Mouse (Mus musculus): ENCODE measurements around the gene Sema5a. TPM values are rescaled to one million over a fixed set of nuclear protein-coding genes. Genes with fewer than 3 reads are reported as not detected.

Sema5a gene
- total RNA-seq, 2 experiments from 2014 or later: 23.7 to 26.0 TPM

DNA sequence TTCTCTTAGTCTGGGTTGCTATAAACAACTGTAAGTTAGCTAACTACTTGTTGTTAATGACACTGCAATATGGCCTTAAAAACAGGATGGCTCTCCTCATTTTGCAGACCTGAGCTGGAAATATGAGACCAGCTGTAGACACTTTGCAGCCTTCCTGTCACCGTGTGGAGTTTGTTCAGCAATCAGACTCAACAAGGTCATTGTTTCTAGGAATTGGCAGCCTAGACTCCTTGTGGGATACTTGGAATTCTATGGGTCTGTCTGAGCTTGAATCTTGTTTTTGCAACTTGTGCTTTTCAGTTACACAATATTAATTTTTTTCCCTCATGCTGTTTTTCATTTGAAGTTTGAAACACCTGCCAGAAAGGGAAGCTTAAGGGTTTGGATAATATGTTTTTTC is 250.3 kb downstream of the Sema5a start:
- intact Hi-C loops (cut with DNase I): no loop called here
- no peak for DNase-seq (ENCODE audit: low spot score in 2 of 2)

- no peak for DNase-seq (ENCODE audit: low spot score in 2 of 2)
- intact Hi-C loops (cut with DNase I): no loop called here
These were observed 252.3 kb downstream of the Sema5a start for GRCm38 (mm10) chr15:32496880-32497279.

- DNase-seq (ENCODE audit: low spot score in 2 of 2): no peak
- intact Hi-C loops (cut with DNase I): no loop called here
These were observed 261.3 kb downstream of the Sema5a start for GRCm38 (mm10) chr15:32505941-32506340.

DNA sequence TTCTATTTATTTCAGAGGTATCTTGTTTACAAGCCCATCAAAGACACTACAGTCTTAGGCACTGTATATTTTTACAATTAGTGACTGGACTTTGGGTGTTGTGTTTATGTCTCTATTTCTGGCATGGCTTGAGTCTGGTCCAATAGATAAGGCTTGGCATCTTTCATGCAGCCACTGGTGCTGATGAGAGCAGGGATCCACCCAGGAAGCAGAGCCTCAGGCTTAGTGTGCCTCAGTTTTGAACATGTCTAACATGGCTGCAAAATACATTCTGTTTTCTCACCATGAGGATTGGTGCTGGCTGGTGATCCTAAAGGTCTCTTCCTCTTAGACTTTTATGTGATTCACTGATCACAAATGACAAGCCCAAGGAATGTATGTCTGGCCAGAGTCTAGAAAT is 263.7 kb downstream of the Sema5a start:
- DNase-seq (ENCODE audit: low spot score in 2 of 2): no peak
- intact Hi-C loops (cut with DNase I): no loop called here

GRCm38 (mm10) chr15:32514877-32515276 is 270.3 kb downstream of the Sema5a start:
- intact Hi-C loops (cut with DNase I): no loop called here
- DNase-seq (ENCODE audit: low spot score in 2 of 2): no peak

DNA sequence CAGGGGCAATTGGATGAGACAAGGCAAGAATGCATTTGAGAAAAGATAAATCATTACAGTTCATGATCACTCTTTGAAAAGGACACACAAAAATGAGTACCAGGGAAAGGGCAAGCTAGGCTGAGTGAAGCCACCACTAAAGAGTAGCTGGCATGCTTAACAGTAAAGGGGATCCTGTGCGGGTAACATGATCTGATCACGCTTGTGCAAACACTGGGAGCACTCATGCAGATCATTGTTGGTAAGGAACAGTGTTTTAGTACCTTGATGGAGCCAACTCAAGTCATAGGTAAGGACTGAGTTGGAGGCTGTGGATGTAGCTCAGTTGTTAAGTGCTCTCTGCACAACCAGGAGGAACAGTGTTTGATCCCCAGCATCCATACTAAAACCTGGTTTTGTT is 273.3 kb downstream of the Sema5a start:
- DNase-seq (ENCODE audit: low spot score in 2 of 2): no peak
- intact Hi-C loops (cut with DNase I): no loop called here

GRCm38 (mm10) chr15:32532539-32532938 is 287.9 kb downstream of the Sema5a start:
- intact Hi-C loops (cut with DNase I): no loop called here
- no peak for DNase-seq (ENCODE audit: low spot score in 2 of 2)

GRCm38 (mm10) chr15:32533541-32534080 is 289.0 kb downstream of the Sema5a start:
- no peak for DNase-seq (ENCODE audit: low spot score in 2 of 2)
- intact Hi-C loops (cut with DNase I): no loop called here

- no peak for DNase-seq (ENCODE audit: low spot score in 2 of 2)
- intact Hi-C loops (cut with DNase I): no loop called here
These were observed 292.3 kb downstream of the Sema5a start for GRCm38 (mm10) chr15:32536755-32537503.

DNA sequence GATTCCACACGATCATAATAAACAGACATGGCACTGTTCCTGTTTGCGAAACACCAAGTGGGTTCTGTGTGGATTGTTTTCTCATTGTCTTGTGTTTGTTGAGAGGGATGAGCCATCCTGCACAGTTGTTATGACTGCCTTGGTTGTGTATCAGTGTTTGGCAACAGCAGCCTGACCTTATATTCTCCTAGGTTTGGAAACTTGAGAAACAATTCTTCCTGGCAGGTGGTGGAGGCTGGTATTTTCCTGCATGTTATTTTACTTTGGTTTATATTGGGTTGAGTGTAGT is 292.8 kb downstream of the Sema5a start:
- intact Hi-C loops (cut with DNase I): no loop called here
- DNase-seq (ENCODE audit: low spot score in 2 of 2): no peak

GRCm38 (mm10) chr15:32538092-32538491 is 293.5 kb downstream of the Sema5a start:
- intact Hi-C loops (cut with DNase I): no loop called here

DNA sequence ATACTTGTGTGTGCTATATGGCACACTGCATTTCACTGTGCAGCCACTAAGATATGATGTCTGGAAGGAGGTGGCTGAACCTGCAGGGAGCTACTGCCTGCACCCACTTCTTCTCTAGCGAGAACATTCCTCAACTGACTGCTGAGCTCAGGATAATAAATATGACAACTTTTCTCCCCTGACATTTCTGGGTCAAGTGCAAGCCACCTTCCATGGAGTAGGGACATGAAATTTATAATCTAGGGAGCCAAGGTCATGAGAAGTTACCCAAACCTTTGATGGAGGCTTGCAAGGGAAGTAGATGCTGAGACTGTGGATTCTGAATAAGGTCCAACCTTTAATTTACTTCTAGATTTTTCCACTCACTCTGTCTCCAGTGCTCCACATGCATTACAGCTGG is 298.1 kb downstream of the Sema5a start:
- DNase-seq (ENCODE audit: low spot score in 2 of 2): no peak

More at GRCm38 (mm10) chr15:32538092-32538491, 293.5 kb downstream of the Sema5a start:
- no peak for DNase-seq (ENCODE audit: low spot score in 2 of 2)

DNA sequence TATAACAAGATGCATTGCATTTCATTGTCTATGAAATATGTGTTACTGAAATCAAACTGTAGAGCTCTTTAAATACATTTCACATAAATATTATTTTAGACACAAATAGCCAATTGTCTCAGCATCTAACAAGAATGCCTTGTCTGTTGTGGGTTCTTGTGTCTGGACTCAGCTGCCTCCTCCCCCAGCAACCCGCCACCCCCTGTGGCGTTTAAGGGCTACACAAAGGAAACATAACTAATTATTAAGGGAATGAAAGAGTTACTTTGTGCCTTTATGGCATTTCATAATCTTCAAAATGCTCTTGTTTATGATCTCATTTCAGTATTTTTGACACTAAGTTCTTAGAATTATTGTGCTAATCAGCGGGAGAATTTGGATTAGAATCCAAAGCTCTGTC is 298.6 kb downstream of the Sema5a start:
- no peak for DNase-seq (ENCODE audit: low spot score in 2 of 2)
- intact Hi-C loops (cut with DNase I): no loop called here

More for the DNA sequence above, 298.1 kb downstream of the Sema5a start:
- intact Hi-C loops (cut with DNase I): no loop called here

DNA sequence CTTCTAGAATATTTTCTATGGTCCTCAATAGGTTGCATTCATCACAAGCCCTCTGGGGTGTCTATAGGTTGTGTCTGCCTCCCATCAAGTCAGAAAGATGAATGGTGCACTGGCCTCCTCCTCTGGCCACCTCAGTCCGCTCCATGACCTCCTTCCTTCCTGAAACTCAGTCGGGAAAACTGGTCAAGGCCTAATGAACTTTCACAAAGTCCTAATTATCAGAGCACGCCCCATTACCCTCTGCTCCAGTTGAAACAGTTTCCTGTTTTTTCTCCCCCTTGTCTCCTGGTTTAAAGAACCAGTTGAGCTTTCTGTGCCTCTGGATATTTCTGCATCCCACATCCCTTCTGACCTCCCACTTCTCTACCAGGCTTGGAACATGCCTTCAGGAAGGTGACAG is 300.8 kb downstream of the Sema5a start:
- intact Hi-C loops (cut with DNase I): no loop called here

DNA sequence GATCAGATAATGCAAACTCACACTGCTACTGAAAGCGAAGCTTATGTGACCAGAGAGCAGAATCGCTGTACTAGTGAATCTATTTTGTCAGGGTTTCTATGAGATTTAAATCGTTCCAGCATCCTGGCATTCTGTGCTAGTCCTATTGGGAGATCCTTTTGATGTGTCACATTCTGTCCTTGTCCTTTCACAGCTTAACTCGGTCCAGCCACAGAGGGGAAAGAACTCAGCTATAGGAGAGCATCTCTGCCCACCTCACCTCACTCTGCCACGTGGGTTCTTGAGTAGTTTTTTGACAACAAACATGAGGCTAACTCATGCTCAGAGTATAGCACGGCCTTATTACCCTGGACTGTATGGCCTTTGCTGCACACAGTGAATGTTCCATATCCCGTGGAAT is 302.1 kb downstream of the Sema5a start:
- DNase-seq (ENCODE audit: low spot score in 2 of 2): no peak
- intact Hi-C loops (cut with DNase I): no loop called here

More for the DNA sequence above, 300.8 kb downstream of the Sema5a start:
- DNase-seq (ENCODE audit: low spot score in 2 of 2): no peak

DNA sequence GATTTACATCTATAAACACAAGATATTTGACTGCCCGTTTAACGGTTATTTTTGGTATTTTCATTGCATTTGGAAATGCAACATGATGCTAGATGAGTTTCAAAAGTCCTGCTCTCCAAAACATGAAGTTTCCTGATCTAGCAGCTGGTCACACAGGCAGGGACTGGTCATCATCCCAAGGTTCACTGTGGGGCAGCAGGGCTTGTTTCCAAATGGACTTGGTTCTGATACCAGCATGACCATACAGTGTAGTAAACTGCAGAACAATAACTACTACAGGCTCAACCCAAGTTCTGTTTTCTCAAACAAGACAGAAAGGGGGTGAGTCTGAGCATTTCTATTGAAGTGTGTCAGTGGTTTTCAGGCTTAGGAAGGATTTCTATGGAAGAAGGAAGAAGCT is 314.3 kb downstream of the Sema5a start:
- no peak for DNase-seq (ENCODE audit: low spot score in 2 of 2)
- intact Hi-C loops (cut with DNase I): loop anchor here (10.0 kb wide), 1 partner anchor 544 kb away; no protein-coding TSS in a partner anchor

DNA sequence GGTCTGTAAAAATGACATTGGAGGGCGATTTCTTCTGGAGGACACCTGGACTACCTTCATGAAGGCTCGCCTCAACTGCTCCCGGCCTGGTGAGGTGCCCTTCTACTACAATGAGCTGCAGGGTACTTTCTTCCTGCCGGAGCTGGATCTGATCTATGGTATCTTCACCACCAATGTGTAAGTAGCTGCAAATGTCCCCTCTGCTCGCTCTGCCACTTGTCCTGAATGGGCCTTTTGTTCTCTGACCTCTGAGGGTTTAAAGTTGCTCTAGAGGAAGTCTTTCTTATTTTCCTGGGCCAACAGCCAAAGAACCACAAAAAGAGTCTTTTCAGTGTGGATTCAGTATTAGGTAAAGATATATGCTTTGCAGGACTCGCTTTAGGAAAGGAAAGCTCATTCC is 318.0 kb downstream of the Sema5a start:
- intact Hi-C loops (cut with DNase I): no loop called here
- no peak for DNase-seq (ENCODE audit: low spot score in 2 of 2)

GRCm38 (mm10) chr15:32568181-32568857 is 323.7 kb downstream of the Sema5a start:
- DNase-seq (ENCODE audit: low spot score in 2 of 2): no peak
- intact Hi-C loops (cut with DNase I): loop anchor here (5.0 kb wide), 1 partner anchor 321 kb away; no protein-coding TSS in a partner anchor

DNA sequence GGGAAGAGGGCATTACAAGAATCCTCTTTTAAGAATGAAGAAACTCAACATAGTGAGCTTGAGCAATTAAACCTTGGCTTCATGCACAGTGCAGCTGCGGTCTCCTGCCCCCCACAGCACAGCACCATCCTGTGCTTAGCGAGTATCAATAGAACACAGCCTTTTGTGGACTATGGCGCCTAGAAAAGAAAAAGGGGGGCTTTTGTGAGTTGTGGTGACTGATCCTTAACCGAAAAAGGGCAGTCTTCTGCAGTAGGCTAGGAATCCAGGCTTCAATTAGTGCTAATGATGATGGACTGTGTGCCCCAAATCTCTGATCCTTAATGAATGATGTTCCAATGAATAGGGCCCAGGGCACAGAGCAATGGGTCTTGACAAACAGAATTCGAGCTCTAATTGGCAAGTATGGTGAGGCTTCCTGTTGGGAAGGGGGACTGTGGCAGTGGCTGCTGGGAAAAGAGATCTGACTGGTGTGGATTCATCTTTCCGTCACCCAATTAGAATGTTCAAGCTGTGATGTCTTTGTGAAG is 324.3 kb downstream of the Sema5a start:
- no peak for DNase-seq (ENCODE audit: low spot score in 2 of 2)
- intact Hi-C loops (cut with DNase I): loop anchor here (5.0 kb wide), 1 partner anchor 322 kb away; no protein-coding TSS in a partner anchor

GRCm38 (mm10) chr15:32574327-32574726 is 329.7 kb downstream of the Sema5a start:
- intact Hi-C loops (cut with DNase I): loop anchor here (10.0 kb wide), 1 partner anchor 140 kb away; no protein-coding TSS in a partner anchor
- no peak for DNase-seq (ENCODE audit: low spot score in 2 of 2)

- DNase-seq (ENCODE audit: low spot score in 2 of 2): no peak
- intact Hi-C loops (cut with DNase I): loop anchor here (10.0 kb wide), 1 partner anchor 140 kb away; no protein-coding TSS in a partner anchor
These were observed 330.6 kb downstream of the Sema5a start for GRCm38 (mm10) chr15:32575212-32575611.
